Mouse (Mus musculus) fat pad, adult 2 months (tissue): ENCODE results near the gene Dimt1.
"Not testable (repeated sequence)": the region's sequence is repeated elsewhere in the genome, so short reads cannot be mapped to it uniquely, and the experiment has no call there.

Experiments
- DNase-seq: peaks from one replicate; pipeline ENCODE4 v3.0.0-alpha.2; 2011; ENCODE audit warnings: low read depth, low spot score; ENCODE audit errors: extremely low read depth

Dimt1 gene

DNA sequence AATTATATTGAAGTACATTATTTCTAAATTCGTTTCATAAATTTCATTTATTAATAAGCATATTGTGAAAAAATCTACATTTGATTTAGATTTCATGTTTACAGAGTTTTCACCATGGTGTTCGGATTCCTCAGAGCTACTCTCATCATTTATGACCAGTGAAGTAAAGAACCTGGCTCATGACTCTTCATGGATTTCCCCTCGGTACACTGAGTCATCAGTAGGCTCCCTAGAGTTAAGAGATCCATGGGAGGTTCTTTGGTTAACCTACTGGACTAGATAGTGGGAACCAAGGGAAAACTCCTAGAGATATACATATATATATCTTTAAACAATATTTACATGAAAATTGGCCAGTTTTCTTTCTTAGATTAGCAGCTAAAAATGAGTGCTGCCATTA, 13.6 kb downstream of the Dimt1 start:
- DNase-seq = no peak

DNA sequence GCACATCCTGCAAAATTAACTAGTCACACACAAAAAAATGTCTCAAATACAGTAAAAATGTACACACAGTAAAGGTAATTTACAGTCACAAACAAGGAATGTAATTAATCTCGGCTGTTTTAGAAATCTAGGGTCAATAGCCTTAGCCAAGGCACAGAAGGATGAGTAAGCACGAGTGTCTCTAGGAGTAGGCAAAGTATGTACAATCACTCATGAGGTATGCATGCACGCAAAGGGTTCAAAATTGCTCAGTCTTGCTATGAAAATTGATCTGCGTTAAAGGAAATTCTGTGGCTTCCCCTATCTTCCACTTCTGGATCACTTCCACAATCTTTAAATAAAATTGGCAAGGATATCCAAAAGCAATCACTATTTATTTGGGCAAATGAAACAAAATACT, 14.6 kb downstream of the Dimt1 start:
- DNase-seq = no peak

DNA sequence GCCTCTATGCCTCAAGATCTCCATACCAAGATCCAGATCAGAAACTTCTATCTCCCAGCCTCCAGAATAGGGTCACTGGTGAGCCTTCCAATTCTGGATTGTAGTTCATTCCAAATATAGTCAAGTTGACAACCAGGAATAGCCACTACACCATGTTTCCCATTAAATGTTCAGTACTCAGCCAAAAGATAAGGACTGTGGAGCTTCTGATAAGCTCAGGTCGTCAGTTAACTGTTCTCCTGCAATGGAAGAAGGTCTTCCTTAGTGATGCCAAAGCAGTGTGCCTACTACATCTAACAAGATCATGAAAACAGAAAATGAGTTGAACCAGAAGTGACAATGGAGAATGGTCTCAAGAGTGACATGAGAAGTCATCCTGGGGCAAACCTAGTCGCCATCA, 50.0 kb downstream of the Dimt1 start:
- no peak for DNase-seq

DNA sequence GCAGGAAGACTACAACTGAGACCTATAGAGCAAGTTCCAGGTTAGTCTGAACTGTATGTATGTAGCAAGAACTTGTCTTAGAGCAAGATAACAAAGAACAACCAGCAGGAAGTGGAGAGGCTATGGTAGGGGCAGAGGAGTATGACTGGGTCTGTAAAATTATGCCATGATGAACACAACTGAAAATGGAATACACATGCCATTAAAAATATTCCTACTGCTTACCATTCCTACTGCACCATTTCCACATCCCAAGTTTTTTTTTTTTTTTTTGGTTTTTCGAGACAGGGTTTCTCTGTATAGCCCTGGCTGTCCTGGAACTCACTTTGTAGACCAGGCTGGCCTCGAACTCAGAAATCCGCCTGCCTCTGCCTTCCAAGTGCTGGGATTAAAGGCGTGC, 50.6 kb downstream of the Dimt1 start:
- DNase-seq = not testable (repeated sequence)

DNA sequence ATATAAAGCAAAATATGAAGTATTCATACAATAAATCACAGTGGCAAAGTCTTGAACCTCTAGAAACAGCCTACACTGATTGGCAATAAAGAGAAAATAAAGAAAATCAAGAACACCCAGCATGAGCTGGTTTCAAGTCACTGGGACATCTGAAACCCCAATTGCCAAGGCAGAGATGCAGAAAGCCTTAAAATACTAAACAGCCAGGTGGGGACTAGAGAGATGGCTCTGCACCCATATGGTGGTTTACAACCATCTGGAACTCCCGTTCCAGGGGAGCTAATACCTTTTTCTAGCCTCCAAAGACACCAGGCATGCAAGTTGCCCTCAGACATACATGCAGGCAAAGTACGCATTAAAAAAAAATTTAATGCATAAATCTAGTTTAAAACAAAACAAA, 51.1 kb downstream of the Dimt1 start:
- DNase-seq = no peak

DNA sequence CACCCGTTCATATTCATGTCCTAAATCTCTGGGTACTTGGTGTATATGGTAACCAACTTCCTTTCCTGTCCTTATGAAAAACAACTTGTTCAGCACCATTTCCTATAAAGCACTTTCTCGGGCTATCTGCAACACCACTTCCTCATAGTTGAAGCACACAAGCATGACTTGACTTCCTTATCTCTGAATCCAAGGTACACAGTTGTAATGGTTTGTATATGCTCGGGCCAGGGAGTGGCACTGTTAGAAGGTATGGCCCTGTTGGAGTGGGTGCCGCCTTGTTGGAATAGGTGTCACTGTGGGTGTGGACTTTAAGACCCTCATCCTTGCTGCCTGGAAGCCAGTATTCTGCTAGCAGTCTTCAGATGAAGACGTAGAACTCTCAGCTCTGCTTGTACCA, 51.7 kb downstream of the Dimt1 start:
- no peak for DNase-seq

DNA sequence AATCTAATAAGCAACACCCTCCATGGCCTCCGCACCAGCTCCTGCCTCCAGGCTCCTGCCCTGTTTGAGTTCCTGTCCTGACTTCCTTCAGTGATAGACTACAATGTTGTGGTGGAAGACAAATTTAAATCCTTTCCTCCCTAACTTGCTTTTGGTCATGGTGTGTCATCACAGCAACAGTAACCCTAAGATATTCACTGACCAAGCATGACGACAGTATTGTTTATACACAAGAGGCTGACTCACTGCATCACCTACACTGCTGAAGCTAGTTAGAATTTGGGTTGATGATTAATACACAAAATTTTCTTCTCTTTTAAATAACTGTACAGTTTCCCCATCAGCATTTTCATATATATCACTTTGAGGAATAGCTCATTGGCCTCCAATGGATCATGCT, 56.3 kb downstream of the Dimt1 start:
- DNase-seq = no peak

DNA sequence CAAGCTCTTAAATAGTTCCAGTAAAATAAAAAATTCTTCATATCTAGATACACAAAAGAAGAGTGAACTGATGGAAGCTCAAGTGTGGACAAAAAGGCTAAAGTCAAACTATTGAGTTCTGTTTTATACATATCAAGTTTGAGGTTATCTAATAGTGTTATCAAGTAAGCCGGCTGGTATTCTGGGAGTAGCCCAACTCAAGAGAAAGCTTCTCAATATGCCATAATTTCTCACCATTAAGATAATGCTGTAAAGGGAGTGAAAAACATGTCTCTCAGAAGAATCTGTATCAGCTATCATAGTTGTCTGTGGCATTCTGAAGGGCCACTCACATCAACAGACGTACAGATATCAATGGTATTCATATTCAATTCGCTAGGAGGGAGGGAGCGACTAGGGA, 61.2 kb downstream of the Dimt1 start:
- DNase-seq = no peak
